Mouse (Mus musculus): ENCODE data around the gene Ndufaf2. TPM values are rescaled to one million over a fixed set of nuclear protein-coding genes. Genes with fewer than 3 reads are reported as not detected.

Gene Ndufaf2
- total RNA-seq, 2 experiments from 2014 or later: 20.3 to 22.0 TPM

- DNase-seq (ENCODE audit: low spot score in 2 of 2): peak; percentile 54 to 58
- intact Hi-C loops (cut with DNase I): loop anchor here (2.0 to 10.0 kb wide), 6 partner anchors 108 to 1208 kb away; partner anchors contain the start of genes Dimt1 and Smim15
These were observed 5.6 kb downstream of the Ndufaf2 start for GRCm38 (mm10) chr13:108152650-108153372.

GRCm38 (mm10) chr13:108151782-108152181, 6.6 kb downstream of the Ndufaf2 start:
- intact Hi-C loops (cut with DNase I): loop anchor here (2.0 to 10.0 kb wide), 6 partner anchors 107 to 1207 kb away; partner anchors contain the start of genes Dimt1 and Smim15
- peak; percentile 18 to 53 for DNase-seq (ENCODE audit: low spot score in 2 of 2)

GRCm38 (mm10) chr13:108144086-108144485, 14.3 kb downstream of the Ndufaf2 start:
- intact Hi-C loops (cut with DNase I): no loop called here

GRCm38 (mm10) chr13:108138403-108138977, 19.9 kb downstream of the Ndufaf2 start:
- intact Hi-C loops (cut with DNase I): no loop called here
- DNase-seq (ENCODE audit: low spot score in 2 of 2): no peak

More at GRCm38 (mm10) chr13:108144086-108144485, 14.3 kb downstream of the Ndufaf2 start:
- no peak for DNase-seq (ENCODE audit: low spot score in 2 of 2)

GRCm38 (mm10) chr13:108135617-108136016, 22.8 kb downstream of the Ndufaf2 start:
- intact Hi-C loops (cut with DNase I): no loop called here

GRCm38 (mm10) chr13:108132031-108132819, 26.2 kb downstream of the Ndufaf2 start:
- DNase-seq (ENCODE audit: low spot score in 2 of 2): no peak
- intact Hi-C loops (cut with DNase I): no loop called here

More at GRCm38 (mm10) chr13:108135617-108136016, 22.8 kb downstream of the Ndufaf2 start:
- no peak for DNase-seq (ENCODE audit: low spot score in 2 of 2)

- intact Hi-C loops (cut with DNase I): no loop called here
- DNase-seq (ENCODE audit: low spot score in 2 of 2): peak; percentile 28 to 33
These were observed 27.7 kb downstream of the Ndufaf2 start for GRCm38 (mm10) chr13:108130737-108131136.

GRCm38 (mm10) chr13:108129070-108129469, 29.4 kb downstream of the Ndufaf2 start:
- intact Hi-C loops (cut with DNase I): loop anchor here (5.0 to 10.0 kb wide), 2 partner anchors 87 to 154 kb away; partner anchors contain the start of gene Smim15
- DNase-seq (ENCODE audit: low spot score in 2 of 2): no peak

- intact Hi-C loops (cut with DNase I): loop anchor here (5.0 to 10.0 kb wide), 2 partner anchors 86 to 153 kb away; partner anchors contain the start of gene Smim15
- no peak for DNase-seq (ENCODE audit: low spot score in 2 of 2)
These were observed 30.5 kb downstream of the Ndufaf2 start for GRCm38 (mm10) chr13:108127883-108128282.

GRCm38 (mm10) chr13:108127130-108127529, 31.3 kb downstream of the Ndufaf2 start:
- intact Hi-C loops (cut with DNase I): loop anchor here (5.0 to 10.0 kb wide), 2 partner anchors 85 to 152 kb away; partner anchors contain the start of gene Smim15
- DNase-seq (ENCODE audit: low spot score in 2 of 2): peak; percentile 26 to 30

- DNase-seq (ENCODE audit: low spot score in 2 of 2): no peak
- intact Hi-C loops (cut with DNase I): loop anchor here (5.0 to 10.0 kb wide), 2 partner anchors 84 to 151 kb away; partner anchors contain the start of gene Smim15
These were observed 32.2 kb downstream of the Ndufaf2 start for GRCm38 (mm10) chr13:108126246-108126645.

GRCm38 (mm10) chr13:108124096-108124495, 34.3 kb downstream of the Ndufaf2 start:
- no peak for DNase-seq (ENCODE audit: low spot score in 2 of 2)
- intact Hi-C loops (cut with DNase I): loop anchor here (10.0 kb wide), 1 partner anchor 149 kb away; no protein-coding TSS in a partner anchor

- intact Hi-C loops (cut with DNase I): loop anchor here (10.0 kb wide), 1 partner anchor 148 kb away; no protein-coding TSS in a partner anchor
- no peak for DNase-seq (ENCODE audit: low spot score in 2 of 2)
These were observed 35.2 kb downstream of the Ndufaf2 start for GRCm38 (mm10) chr13:108123109-108123723.

GRCm38 (mm10) chr13:108119411-108120310, 38.8 kb downstream of the Ndufaf2 start:
- no peak for DNase-seq (ENCODE audit: low spot score in 2 of 2)
- intact Hi-C loops (cut with DNase I): loop anchor here (10.0 kb wide), 1 partner anchor 145 kb away; no protein-coding TSS in a partner anchor

- DNase-seq (ENCODE audit: low spot score in 2 of 2): no peak
- intact Hi-C loops (cut with DNase I): no loop called here
These were observed 40.2 kb downstream of the Ndufaf2 start for GRCm38 (mm10) chr13:108118188-108118587.

GRCm38 (mm10) chr13:108117654-108118053, 40.8 kb downstream of the Ndufaf2 start:
- intact Hi-C loops (cut with DNase I): no loop called here
- no peak for DNase-seq (ENCODE audit: low spot score in 2 of 2)

GRCm38 (mm10) chr13:108114257-108114656, 44.2 kb downstream of the Ndufaf2 start:
- intact Hi-C loops (cut with DNase I): no loop called here
- no peak for DNase-seq (ENCODE audit: low spot score in 2 of 2)

- DNase-seq (ENCODE audit: low spot score in 2 of 2): no peak
- intact Hi-C loops (cut with DNase I): no loop called here
These were observed 44.9 kb downstream of the Ndufaf2 start for GRCm38 (mm10) chr13:108113536-108113935.
